Mouse (Mus musculus): ENCODE data around the gene Aak1. TPM values are rescaled to one million over a fixed set of nuclear protein-coding genes. Genes with fewer than 3 reads are reported as not detected.

Gene Aak1
- total RNA-seq (2021) = 81.9 and 88.8 TPM in 2 replicates
- long read RNA-seq, experiment 1, partial matches to known transcripts = 1 of 9 reads
- long read RNA-seq, experiment 1, other reads (novel, unspliced or antisense) = 8 of 9 reads
- long read RNA-seq, experiment 2, partial matches to known transcripts = 0 of 8 reads
- long read RNA-seq, experiment 2, other reads (novel, unspliced or antisense) = 8 of 8 reads

DNA sequence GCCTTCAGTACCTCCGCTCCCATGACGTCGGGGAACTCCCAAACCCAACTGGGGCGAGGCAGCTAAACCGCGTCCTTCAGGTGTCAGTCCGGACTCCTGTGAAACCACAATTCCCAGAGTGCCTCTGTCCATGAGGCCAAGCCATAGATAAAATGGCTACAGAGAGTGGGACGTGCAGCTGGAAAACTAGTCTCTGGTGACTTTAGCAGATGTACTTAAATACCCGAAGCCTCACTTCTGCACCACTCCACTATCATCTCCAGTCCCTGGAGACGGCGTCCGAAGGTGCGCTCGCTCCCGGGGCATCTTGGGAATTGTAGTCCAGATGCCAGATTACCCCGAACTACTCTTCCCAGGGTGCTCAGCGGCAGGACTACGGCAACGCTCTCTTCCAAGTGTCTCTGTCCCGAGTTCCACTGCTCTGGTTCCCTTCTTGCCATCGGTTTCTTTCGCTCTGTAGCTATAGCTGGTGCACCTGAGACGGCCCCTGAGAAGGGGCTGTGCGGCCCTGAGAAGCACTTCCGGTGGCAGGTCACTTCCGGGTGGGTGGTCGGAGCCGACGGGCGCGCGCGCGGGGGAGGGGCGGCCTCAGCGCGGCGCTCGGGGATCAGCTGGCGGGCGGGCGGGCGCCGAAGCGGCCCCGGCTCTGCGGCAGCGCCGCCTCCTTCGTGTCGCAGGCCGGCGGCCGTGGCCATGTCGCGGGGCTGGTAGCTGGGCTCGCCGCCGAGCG, at the start of gene Aak1:
TSS of gene Aak1 (plus strand) at position 603 of the 730 bp plus-strand sequence.
- peak; percentile 94 for DNase-seq

- DNase-seq = no peak
Measured at GRCm38 (mm10) chr6:86800467-86800866, 48.9 kb upstream of the Aak1 start.

DNA sequence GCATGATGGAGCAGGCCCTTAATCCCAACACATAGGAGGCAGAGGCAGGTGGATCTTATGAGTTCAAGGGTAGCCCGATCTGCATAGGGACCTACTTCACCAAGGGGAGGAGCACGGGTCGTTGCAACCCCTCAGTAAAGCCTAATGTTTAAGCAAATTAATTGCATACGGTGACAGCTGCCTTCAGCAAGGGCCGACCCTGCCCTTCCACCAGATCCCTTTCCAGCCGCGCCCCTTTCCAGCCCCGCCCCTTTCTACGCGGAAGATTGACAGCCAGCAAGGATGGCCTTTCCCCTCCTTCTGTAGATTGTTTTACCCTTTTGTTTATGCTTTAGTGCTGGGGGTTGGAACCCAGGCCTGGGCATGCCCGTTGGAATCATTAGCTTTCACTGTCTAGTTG, 47.9 kb upstream of the Aak1 start:
- DNase-seq = no peak

GRCm38 (mm10) chr6:86804646-86805045, 44.7 kb upstream of the Aak1 start:
- no peak for DNase-seq

DNA sequence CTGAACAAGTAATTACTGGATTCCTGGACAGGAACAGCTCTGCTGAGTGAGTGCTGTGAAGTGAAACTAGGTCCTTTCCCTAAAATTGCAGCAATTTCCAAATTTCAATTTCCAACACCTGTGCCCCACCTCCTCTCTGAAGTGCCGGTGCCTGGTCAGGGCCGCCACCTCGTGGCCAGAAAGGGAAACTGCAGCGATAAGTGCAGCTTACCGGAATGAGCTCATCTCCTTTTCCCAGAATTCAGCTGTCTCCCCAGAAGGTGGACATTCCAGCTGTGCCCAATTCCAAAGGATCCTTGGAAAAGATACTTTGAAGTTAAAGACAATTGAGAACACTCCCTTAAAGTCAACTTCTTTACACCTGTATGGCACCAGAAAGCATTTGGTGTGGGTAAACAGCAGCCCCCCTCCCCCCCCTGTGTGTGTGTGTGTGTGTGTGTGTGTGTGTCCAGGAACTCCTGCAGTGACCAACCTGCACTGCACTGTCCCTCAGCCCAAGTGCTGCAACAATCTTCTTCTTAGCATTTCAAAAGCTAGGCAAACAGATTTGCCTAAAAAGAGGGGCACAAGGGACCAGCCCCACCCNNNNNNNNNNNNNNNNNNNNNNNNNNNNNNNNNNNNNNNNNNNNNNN, 42.7 kb upstream of the Aak1 start:
- DNase-seq = peak; percentile 86

GRCm38 (mm10) chr6:86812919-86813318, 36.4 kb upstream of the Aak1 start:
- DNase-seq = no peak

DNA sequence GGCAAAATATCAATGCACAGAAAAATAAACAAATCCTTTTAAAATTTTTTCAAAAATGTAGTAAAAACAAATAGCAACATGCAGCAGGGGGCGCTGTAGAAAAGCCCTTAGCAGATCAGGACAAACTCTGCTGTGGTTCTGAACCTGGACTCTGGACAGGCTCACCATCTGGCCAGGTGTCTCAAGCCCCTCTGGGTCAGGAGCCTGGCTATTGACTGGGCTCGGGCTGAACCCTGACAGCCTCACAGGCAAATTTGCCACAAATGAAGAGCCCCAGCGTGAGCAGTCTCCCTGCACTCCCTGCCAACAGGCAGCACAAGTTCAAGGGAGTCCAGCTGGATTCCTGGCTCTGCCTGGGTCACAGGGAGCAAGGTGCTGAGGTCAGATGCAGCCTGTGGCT, 36.0 kb upstream of the Aak1 start:
- DNase-seq = peak; percentile 75

GRCm38 (mm10) chr6:86814926-86815325, 34.4 kb upstream of the Aak1 start:
- no peak for DNase-seq

DNA sequence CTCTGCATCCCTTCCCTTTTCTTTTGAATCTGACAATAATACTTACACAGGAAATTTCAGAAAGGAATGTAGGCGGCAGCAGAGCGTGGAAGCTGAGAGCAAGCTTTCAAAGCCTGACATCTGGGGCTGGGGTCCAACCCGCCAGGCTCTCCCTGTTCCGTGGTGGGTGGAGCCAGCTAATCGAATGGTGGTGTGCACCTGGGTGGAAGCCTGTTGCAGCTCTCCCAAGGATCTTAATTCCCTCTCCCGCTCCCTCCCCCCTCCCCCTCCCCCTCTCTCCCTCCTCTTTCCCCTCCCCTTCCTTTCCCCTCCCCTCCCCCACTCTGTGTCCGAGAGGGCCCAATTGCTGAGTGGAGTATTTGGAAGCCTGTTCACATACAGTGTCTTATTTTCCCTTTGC, 33.9 kb upstream of the Aak1 start:
- DNase-seq = no peak

GRCm38 (mm10) chr6:86816586-86816985, 32.7 kb upstream of the Aak1 start:
- DNase-seq = peak; percentile 60

DNA sequence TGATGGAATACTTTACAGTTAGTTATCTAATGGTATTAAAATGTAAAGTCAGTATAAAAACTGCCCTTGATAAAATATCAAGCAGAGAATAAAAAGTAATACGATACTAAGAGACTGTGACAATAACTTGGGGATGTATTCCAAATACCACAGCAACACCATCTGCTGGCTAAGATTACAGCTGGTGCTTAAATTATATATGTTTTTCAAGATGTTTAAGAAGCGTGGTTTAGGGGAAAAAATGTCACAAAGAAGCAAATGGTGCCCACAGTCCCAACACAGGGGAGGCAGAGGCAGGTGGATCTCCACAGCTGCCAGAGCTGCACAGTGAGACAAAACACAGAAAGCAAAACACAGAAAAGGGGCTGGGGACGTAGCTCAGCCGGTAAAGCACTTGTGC, 30.4 kb upstream of the Aak1 start:
- no peak for DNase-seq

- DNase-seq = no peak
Measured at GRCm38 (mm10) chr6:86819926-86820325, 29.4 kb upstream of the Aak1 start.

DNA sequence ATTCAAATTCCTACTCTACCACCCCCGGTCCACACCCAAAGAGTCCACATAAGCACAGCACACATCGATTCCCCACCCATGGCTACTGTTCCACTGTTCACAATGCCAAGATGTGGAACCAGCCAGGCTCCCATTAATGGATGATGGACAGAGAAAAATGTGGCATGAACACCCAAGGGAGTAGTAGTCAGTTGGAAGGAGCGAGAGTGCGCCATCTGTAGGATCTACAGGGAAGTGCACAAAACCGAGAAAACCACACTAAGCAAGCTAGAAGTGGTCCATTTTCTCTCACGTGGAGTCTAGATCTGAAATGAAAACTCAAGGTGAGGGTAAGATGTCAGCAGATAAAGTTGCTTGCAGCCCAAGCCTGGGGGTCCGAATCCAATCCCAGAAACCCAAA, 28.6 kb upstream of the Aak1 start:
- peak; percentile 38 for DNase-seq

DNA sequence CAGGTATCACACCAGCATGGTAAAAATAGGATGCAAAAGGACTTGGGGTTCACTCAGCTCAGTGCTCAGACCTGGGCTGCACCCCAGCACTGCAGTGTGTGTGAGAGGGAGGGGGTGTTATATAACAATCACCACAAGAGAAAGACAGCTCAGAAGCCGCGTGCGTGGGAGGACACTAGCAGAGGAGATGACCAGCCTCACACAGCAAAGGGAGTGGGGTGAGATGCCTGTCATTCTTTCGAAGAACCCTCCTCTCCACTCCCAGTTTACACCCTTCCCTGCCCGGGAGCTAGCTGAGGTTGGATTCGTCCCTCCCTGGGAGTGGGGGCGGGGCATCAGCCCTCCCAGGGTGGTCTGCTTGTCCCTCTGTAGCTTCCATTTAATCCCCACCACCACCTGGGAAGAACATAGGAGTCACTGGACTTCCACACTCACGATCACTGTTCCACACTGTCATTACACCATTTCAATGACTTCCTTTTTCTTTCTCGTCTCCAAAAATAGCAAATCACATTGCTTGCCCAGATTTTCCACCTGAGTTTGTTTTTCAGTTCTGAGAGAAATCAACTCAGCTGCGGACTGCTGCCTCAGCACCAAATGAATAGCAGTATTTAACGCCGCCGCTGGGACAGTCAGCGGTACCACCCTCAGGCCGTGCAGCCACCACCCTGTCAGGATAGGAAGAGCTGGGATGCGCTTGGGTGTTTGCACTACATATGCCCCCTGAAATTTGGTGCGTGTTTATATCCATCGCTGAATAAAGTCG, 26.8 kb upstream of the Aak1 start:
- DNase-seq = peak; percentile 52

- no peak for DNase-seq
Measured at GRCm38 (mm10) chr6:86823051-86823431, 26.3 kb upstream of the Aak1 start.

DNA sequence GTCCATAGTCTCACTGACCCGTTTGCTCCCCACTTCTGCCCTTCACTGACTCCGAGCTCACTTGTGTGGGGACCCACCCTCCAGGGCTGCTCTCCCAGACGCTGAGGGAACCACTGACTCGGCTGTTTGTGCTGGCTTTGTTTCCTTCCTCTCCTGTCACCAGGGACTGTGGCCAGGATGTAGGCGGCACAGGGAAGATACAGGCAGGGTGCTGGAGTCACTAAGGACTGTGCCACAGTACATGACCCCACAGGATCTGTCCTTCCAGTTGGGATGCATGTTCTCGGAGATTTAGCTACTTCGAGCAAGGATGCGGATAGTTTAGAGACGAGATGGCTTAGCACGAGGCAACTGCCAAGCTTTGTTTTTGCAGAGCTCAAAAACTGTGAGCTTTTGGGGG, 25.5 kb upstream of the Aak1 start:
- DNase-seq = peak; percentile 48

- no peak for DNase-seq
Measured at GRCm38 (mm10) chr6:86824401-86824800, 24.9 kb upstream of the Aak1 start.

DNA sequence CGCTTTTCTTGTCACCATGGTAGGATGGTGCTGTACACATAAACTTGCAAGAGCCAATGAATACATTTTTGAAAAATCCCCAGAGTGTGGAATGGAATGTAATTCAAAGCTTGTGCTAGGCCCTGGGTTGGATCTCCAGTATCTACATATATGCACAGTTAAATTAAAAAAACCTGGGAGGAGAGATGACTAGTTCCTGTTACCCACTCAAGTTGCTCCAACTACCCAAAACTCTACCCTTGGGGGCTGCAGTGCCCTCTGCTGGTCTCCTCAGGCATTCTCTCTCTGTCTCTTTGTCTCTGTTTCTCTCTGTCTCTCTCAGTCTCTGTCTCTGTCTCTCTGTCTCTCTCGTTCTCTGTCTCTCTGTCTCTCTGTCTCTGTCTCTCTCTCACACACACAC, 21.9 kb upstream of the Aak1 start:
- no peak for DNase-seq

DNA sequence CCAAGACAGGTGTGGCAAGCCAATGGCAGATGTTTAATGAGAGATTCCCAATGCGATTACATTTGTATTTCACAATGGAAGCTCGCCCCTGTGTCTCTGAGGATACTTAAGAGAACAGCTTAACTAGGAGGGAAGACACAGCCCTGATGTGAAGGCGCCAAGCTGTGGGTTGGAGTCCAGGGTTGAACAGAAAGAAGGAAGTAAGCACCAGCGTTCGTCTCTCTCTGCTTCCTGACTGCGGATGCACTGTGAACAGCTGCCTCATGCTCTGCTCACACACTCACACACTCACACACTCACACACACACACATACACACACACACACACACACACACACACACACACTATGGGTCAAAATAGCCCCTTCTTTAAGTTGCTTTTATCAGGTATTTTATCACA, 19.5 kb upstream of the Aak1 start:
- no peak for DNase-seq

GRCm38 (mm10) chr6:86830738-86831500, 18.4 kb upstream of the Aak1 start:
- DNase-seq = no peak

DNA sequence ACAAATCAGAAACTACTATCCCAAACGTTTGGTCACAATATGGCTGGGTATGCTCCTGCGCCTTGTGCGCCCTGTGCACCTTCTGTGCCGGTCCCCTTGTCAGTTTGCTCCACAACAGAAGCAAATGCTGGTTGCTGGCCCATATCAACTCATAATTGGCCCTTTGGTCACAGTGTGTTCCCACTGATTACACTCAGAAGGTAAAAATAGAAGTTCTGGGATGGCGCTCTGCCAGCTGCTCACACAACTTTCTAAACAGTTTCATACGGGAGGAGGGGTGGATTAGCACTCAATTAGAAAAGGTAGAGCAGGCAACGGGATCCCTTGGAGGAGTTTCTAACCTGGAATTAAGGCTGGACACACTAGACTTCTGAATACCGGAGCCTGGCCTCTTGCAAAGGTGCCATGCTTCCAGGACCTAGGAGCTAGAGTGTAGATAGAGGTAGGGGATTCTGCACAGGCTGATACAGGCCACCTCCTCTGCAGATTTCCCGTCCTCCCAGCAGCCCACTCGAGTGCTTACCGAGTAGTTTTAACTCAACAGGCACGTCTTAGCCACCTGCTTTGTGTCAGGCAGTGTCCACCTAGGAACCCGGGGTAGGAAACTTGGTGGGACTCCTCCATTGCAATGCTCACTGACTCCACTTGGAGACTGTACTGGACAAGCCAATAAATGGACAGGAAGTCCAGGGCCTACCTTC, 16.4 kb upstream of the Aak1 start:
- DNase-seq = peak; percentile 67

- no peak for DNase-seq
Measured at GRCm38 (mm10) chr6:86839089-86839488, 10.2 kb upstream of the Aak1 start.

All from adrenal gland, postnatal 14 days (tissue).